Mouse (Mus musculus): Measurements from ENCODE around the gene Unc5c. TPM values are rescaled to one million over a fixed set of nuclear protein-coding genes. Genes with fewer than 3 reads are reported as not detected.

Gene Unc5c
- total RNA-seq, 2 experiments from 2014 or later, result 0.22 to 0.35 TPM

DNA sequence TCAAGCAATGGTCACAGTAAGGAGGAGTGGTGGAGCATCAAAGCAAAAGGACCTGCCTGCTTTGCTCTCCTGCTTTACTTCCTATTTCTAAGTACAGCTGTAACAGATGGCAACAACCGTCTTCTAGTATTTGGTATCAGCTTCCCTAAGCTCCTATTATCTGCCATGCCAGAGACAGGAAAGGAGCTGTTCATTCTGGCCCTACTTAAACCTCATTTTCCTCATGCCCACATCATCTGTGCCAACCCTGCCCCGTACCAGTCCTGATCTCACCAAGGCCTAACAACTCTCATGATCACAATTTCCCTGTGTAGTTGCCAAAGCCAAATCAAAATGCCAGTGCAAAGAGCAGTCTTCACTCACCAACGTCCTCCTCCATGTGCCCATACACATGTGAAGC lies 226.4 kb downstream of the Unc5c start:
- intact Hi-C loops (cut with DNase I), result no loop called here
- DNase-seq, result no peak

GRCm38 (mm10) chr3:141691846-141692245 lies 226.8 kb downstream of the Unc5c start:
- no peak for DNase-seq
- intact Hi-C loops (cut with DNase I), result no loop called here

DNA sequence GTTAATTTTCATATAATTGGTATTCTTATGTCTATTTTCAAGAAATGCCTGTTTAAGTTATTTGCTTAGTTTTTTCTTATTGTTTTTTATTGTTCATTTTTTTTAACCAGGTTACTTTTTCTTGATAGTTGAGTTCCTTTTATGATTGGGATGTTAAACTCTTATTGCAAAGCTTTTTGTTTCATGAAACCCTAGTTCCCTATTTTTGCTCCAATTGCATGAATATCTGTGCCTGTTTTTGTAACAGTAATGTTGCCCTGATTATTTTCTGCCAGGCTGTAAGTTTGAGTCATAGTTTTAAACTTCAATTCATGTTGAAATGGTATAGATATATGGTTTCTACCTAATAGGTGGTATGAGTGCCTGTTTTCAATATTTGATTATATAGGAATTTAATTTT lies 234.2 kb downstream of the Unc5c start:
- intact Hi-C loops (cut with DNase I), result no loop called here
- DNase-seq, result no peak

DNA sequence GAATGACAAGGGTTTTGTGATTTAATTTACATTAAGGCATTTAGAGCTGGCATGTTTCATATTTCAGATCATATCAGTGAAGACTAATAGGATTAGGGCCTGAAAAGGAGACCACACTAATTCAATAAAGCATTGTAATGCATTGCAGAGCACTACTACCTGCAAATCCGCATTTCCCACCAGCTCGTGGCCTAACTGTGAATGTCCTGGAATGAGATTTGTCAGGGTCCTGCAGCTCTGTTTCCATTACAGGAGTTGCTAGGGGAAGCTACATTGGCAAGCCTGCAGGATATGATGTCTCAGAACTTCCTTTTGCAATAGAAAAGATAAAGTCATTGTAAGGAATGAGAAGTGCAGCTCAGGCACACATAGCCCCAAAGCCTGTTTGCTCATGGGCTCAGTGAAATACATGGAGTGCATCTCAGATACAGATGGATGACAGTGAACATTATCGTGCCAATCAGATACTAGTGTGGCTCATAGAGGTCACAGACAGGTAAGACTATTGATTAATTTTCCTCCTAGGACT lies 236.4 kb downstream of the Unc5c start:
- intact Hi-C loops (cut with DNase I), result no loop called here
- DNase-seq, result no peak

DNA sequence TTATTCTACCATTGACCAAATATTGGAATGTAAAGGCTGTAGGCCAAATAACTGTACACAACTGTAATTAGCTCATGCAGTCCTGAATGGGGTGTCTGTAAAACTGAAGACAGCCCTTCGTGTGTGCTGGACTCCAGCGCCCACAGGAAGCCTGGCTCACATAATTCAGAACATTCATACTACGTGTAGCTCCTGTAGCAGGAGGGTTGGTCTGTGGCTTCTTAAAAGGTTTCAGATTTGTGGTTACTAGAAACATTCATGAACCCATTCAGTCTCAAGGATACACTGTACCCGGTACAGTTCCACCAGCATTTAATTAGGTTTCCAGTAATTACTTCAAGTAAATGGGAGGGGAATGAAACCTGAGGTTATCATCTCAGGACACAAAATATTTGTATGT lies 246.6 kb downstream of the Unc5c start:
- DNase-seq, result no peak
- intact Hi-C loops (cut with DNase I), result no loop called here

DNA sequence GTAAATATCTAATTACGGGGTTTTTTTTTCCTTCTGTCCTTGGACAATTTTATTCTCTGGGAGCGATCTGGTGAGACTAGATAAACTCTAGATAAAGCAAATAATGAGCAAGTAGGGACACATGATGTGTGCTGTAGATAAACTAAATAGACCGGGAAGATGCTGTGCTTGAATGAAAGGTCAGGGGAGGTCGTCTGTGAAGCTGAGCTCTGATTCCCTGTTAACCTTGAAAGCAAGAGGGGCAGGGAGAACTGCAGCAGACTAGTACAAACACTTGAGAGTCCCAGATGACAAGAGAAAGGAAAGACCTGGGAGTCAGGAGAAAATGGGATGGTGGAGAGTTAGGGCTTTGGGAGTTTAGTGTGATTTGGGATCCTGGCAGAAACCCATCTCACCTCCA lies 251.4 kb downstream of the Unc5c start:
- intact Hi-C loops (cut with DNase I), result no loop called here
- no peak for DNase-seq

- DNase-seq, result no peak
- intact Hi-C loops (cut with DNase I), result no loop called here
Observed at GRCm38 (mm10) chr3:141719050-141719449, 254.0 kb downstream of the Unc5c start.

DNA sequence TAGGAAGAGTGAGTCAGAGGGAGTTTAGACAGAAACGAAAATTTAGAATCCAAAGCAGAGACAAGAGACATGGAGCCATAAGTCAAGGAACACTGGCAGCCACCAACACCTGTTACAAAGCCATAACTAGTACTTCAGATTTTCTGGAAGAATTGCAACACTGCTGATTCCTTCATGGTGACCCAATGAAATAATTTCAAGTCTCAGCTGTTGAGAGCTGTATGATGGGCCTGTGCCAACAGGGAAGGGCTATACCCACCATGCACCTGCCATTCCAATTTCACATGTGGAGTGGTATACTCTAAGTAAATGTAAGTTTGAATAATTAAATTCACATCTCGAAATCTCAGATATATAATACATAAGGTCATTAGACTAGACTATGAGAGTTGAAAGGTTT lies 259.5 kb downstream of the Unc5c start:
- no peak for DNase-seq
- intact Hi-C loops (cut with DNase I), result no loop called here

DNA sequence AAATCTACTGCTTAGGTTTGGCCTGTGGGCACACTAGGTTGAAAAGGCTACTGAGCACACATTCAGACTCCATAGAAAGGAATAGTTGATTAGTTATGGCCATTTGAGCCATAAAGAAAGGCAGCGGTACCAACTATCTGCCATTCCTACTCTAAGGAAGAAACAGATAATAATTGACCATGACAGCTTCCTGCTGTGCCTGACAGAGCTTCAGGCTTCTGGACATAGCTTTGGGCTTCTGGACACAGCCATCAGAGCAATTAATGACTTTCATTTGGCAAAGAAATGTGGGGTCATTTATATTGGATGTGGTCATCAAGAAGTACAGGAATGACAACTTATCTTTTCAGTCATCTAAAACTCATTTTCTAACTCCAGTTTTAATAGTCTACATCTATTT lies 260.4 kb downstream of the Unc5c start:
- DNase-seq, result no peak
- intact Hi-C loops (cut with DNase I), result no loop called here

DNA sequence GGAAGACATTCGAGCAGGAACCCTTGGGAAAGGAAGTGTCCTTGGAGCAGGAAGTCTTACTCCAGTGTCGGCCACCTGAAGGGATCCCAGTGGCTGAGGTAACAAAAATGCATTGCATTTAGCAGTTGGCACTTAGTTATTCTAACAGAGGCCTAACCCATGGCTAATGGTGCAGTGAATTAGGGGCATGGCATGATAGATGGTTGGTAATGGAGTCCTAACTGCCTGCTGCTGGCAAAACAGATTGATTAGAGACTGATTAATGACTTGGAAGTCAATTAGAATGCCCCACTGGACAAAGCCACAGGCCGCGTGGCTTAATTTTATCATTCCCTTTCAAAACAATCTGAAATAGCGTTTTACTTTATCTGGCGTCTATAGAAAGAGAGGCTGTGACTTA lies 268.8 kb downstream of the Unc5c start:
- intact Hi-C loops (cut with DNase I), result no loop called here
- no peak for DNase-seq

GRCm38 (mm10) chr3:141735285-141735684 lies 270.3 kb downstream of the Unc5c start:
- intact Hi-C loops (cut with DNase I), result no loop called here
- DNase-seq, result no peak

- intact Hi-C loops (cut with DNase I), result no loop called here
- DNase-seq, result no peak
Observed at GRCm38 (mm10) chr3:141745322-141745721, 280.3 kb downstream of the Unc5c start.

GRCm38 (mm10) chr3:141748694-141749381 lies 283.8 kb downstream of the Unc5c start:
- no peak for DNase-seq
- intact Hi-C loops (cut with DNase I), result no loop called here

DNA sequence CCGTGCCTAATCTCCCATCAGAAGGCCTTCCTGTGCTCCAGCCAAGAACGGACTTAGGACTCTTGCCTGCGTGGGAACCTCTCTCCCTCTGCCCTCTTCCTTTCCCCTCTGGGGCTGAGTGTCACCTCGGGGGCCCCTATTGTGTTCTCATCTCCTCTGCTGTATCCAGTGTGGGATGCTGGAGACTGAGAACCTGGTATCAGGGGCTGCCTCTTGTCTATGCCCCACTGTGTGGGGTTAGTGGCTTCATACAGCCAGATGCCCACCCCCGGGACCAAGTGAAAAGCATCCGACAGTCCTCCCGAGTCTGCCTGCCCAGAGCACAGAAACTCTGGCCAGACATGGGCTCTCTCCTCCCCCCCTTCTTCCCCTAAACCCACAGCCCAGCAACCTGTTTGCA lies 287.2 kb downstream of the Unc5c start:
- DNase-seq, result no peak
- intact Hi-C loops (cut with DNase I), result no loop called here

GRCm38 (mm10) chr3:141757259-141757658 lies 292.2 kb downstream of the Unc5c start:
- no peak for DNase-seq
- intact Hi-C loops (cut with DNase I), result no loop called here

- intact Hi-C loops (cut with DNase I), result no loop called here
Observed at GRCm38 (mm10) chr3:141778411-141778919, 313.4 kb downstream of the Unc5c start.

DNA sequence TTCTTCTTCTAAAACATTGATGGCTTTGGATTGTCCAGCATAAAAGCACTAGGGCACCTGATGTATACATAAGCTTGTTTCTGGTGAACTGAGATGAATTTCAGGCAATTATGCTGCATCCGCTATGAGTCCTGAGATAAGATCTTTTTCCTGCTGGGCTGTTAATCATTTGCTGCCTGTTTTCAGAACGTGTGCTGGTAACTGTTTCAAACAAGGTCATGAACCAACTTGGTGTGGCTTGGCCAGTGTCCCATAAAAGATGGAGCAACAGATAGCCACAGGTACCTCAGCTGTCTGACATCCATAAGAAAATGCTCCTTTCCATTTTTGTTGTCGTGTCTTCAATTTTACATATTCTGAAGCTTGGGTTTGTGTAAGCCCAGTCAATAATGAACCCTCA lies 314.2 kb downstream of the Unc5c start:
- no peak for DNase-seq
- intact Hi-C loops (cut with DNase I), result no loop called here

More at GRCm38 (mm10) chr3:141778411-141778919, 313.4 kb downstream of the Unc5c start:
- no peak for DNase-seq

- no peak for DNase-seq
- intact Hi-C loops (cut with DNase I), result no loop called here
Observed at GRCm38 (mm10) chr3:141782553-141782952, 317.5 kb downstream of the Unc5c start.

DNA sequence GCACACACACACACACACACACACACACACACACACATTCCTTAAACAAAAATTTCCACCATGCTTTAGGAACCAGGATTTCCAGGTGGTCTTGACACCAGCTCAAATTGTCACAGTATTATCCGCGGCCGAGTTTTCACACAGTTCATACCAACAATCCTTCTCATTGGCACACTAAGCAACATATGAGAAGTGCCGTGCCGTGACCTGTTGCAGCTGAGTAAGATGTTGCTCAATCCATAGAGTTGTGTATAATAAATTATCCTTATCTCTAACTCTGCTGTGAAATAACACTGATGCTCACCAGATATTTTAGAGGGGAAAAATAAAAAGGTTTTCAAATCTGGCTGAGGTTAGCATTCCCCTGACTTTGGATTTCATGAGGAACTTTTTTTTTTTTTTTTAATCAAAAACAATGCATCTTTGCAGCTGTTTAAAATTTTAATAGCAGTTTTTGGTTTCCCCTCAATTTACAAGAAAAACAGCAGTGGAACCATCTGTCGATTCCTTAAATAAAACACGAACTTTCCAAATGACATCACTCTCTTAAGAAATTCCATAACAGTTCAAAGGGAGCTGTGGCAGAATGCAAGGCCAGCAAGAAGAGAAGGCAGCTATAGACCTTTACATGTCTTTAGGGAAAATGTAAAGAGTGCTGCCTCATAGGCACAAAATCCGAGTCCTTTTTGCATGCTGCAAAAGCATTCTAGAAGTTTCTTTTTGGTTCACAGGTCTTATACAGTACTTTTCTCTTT lies 326.2 kb downstream of the Unc5c start:
- intact Hi-C loops (cut with DNase I), result no loop called here
- no peak for DNase-seq

DNA sequence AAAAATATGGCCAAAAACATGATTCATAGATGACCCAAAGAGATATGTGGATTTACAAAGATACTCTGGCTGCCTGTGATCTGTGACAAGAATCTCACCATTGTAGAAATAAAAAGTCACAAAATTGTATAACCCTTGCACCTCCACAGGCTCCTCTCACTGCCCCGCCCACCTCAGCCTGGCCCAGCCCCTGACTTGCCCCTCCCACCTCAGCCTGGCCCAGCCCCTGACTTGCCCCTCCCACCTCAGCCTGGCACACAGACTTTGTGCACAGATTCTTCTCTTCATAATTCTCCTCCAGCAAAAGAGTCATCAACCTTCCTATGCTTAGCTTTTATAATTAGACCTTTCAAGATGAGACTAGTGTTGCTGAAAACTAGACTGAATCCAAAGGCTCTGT lies 327.1 kb downstream of the Unc5c start:
- intact Hi-C loops (cut with DNase I), result no loop called here
- DNase-seq, result no peak

DNA sequence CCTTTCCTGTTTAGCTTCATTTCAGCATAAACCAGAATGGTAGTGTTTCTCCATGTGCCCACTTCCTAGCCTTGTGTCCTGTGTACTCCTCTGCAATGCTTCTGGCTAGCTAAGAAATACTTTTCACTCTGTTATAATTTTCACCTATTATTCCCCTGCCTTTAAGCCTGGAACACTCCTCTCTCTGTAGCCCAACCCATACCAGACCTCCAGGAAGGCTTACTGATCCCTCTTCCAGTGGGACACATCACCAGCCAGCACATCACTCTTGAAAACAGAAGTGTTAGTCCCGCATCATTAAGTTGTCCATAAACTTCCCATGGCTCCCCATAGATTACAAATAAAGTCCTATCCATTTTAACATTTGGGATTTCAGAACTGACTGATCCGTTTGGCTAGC lies 328.7 kb downstream of the Unc5c start:
- DNase-seq, result no peak
- intact Hi-C loops (cut with DNase I), result no loop called here

GRCm38 (mm10) chr3:141794371-141794770 lies 329.4 kb downstream of the Unc5c start:
- intact Hi-C loops (cut with DNase I), result no loop called here
- no peak for DNase-seq

Measured in heart, postnatal 36 days (tissue).